Mouse (Mus musculus): ENCODE measurements around the gene Vmn1r172. TPM values are rescaled to one million over a fixed set of nuclear protein-coding genes. Genes with fewer than 3 reads are reported as not detected.
"Not testable (repeated sequence)": the region's sequence is repeated elsewhere in the genome, so short reads cannot be mapped to it uniquely, and the experiment has no call there.

Gene Vmn1r172
- not detected in 2 replicates for polyA plus RNA-seq (2011; ENCODE audit: insufficient read depth, insufficient read length, low replicate concordance, missing spikeins)

GRCm38 (mm10) chr7:23658016-23658415 lies at the start of gene Vmn1r172:
TSS of gene Vmn1r172 (plus strand) at chr7:23658316.
- Histone ChIP-seq H3K4me3 (replicated peaks; ENCODE audit: control insufficient read depth, low read depth, low read length) (no peak within 1 kb of the TSS), H3K27ac (ENCODE audit: control insufficient read depth, insufficient read depth, low read depth, low read length, poor library complexity) (no peak within 1 kb of the TSS), H3K4me1 (ENCODE audit: control insufficient read depth, insufficient read depth, low read length) (no peaks in the 10 kb centered on the region)
- TF ChIP-seq CTCF (IDR thresholded peaks at IDR 0.05; ENCODE audit: control insufficient read depth, insufficient read depth, low read length) (no peak), POLR2A (IDR thresholded peaks at IDR 0.05; ENCODE audit: borderline replicate concordance, control insufficient read depth, low read depth, low read length) (no peak)
- WGBS: 63% methylated on average over 2 of the region's 2 CpGs

GRCm38 (mm10) chr7:23630422-23630821 lies 27.7 kb upstream of the Vmn1r172 start, which contains the start of gene Vmn1r171:
TSS of gene Vmn1r171 (plus strand) at chr7:23630722.
- Histone ChIP-seq H3K4me3 (replicated peaks; ENCODE audit: control insufficient read depth, low read depth, low read length) (no peak within 1 kb of the TSS), H3K27ac (ENCODE audit: control insufficient read depth, insufficient read depth, low read depth, low read length, poor library complexity) (no peak within 1 kb of the TSS), H3K4me1 (ENCODE audit: control insufficient read depth, insufficient read depth, low read length) (no peaks in the 10 kb centered on the region)
- TF ChIP-seq POLR2A (IDR thresholded peaks at IDR 0.05; ENCODE audit: borderline replicate concordance, control insufficient read depth, low read depth, low read length): no peak
- no peak for TF ChIP-seq CTCF (IDR thresholded peaks at IDR 0.05; ENCODE audit: control insufficient read depth, insufficient read depth, low read length)

- H3K27ac ChIP-seq (ENCODE audit: control insufficient read depth, insufficient read depth, low read depth, low read length, poor library complexity); H3K4me3 ChIP-seq (replicated peaks; ENCODE audit: control insufficient read depth, low read depth, low read length); H3K4me1 ChIP-seq (ENCODE audit: control insufficient read depth, insufficient read depth, low read length): not testable (repeated sequence)
- WGBS: 48% methylated on average over 1 of the region's 1 CpGs
Observed at GRCm38 (mm10) chr7:23700403-23700802, 42.3 kb downstream of the Vmn1r172 start, which contains the start of gene Vmn1r173. TSS of gene Vmn1r173 (plus strand) at chr7:23700703.

Other genes starting within 250 kb of the Vmn1r172 start
- not detected in 2 replicates for gene Vmn1r167, start 151.1 kb upstream of the Vmn1r172 start, polyA plus RNA-seq (2011; ENCODE audit: insufficient read depth, insufficient read length, low replicate concordance, missing spikeins)
- gene Vmn1r168, start 118.6 kb upstream of the Vmn1r172 start, polyA plus RNA-seq (2011; ENCODE audit: insufficient read depth, insufficient read length, low replicate concordance, missing spikeins): 0.16 TPM in 1 of 2 replicates, not detected in the other
- gene Vmn1r169, start 82.8 kb upstream of the Vmn1r172 start, polyA plus RNA-seq (2011; ENCODE audit: insufficient read depth, insufficient read length, low replicate concordance, missing spikeins): not detected in 2 replicates
- gene Vmn1r170, start 52.1 kb upstream of the Vmn1r172 start, polyA plus RNA-seq (2011; ENCODE audit: insufficient read depth, insufficient read length, low replicate concordance, missing spikeins): not detected in 2 replicates
- not detected in 2 replicates for gene Vmn1r171, start 27.6 kb upstream of the Vmn1r172 start, polyA plus RNA-seq (2011; ENCODE audit: insufficient read depth, insufficient read length, low replicate concordance, missing spikeins)
- not detected in 2 replicates for gene Vmn1r173, start 42.4 kb downstream of the Vmn1r172 start, polyA plus RNA-seq (2011; ENCODE audit: insufficient read depth, insufficient read length, low replicate concordance, missing spikeins)
- gene Vmn1r174, start 94.0 kb downstream of the Vmn1r172 start, polyA plus RNA-seq (2011; ENCODE audit: insufficient read depth, insufficient read length, low replicate concordance, missing spikeins): not detected in 2 replicates
- gene Vmn1r175, start 152.3 kb downstream of the Vmn1r172 start, polyA plus RNA-seq (2011; ENCODE audit: insufficient read depth, insufficient read length, low replicate concordance, missing spikeins): not detected in 2 replicates
- not detected in 2 replicates for gene Vmn1r176, start 179.1 kb downstream of the Vmn1r172 start, polyA plus RNA-seq (2011; ENCODE audit: insufficient read depth, insufficient read length, low replicate concordance, missing spikeins)
- gene Vmn1r177, start 208.1 kb downstream of the Vmn1r172 start, polyA plus RNA-seq (2011; ENCODE audit: insufficient read depth, insufficient read length, low replicate concordance, missing spikeins): not detected in 2 replicates
- gene Vmn1r178, start 233.7 kb downstream of the Vmn1r172 start, polyA plus RNA-seq (2011; ENCODE audit: insufficient read depth, insufficient read length, low replicate concordance, missing spikeins): not detected in 2 replicates